Mouse (Mus musculus) cerebellum, adult 2 months (tissue): Measurements from ENCODE around the gene Arhgap1. TPM values are rescaled to one million over a fixed set of nuclear protein-coding genes. Genes with fewer than 3 reads are reported as not detected.

ENCODE experiments used
- DNase-seq, 2 experiments: peaks; one replicate each; pipeline ENCODE4 v3.0.0; 2021
- H3K27ac ChIP-seq: fragments of 200-500 bp; 2 replicates; pipeline ENCODE4 v1.5.1; 2012; ENCODE audit warnings: low read length, control low read depth, inconsistent platforms; ENCODE audit not compliant: insufficient read depth
- H3K27me3 ChIP-seq: fragments of 200-500 bp; 2 replicates; pipeline ENCODE4 v1.6.1; 2012; ENCODE audit warnings: inconsistent platforms, mild to moderate bottlenecking, low read length, moderate library complexity; ENCODE audit not compliant: control insufficient read depth, insufficient read depth
- H3K4me1 ChIP-seq: fragments of 200-500 bp; 2 replicates; pipeline ENCODE4 v1.6.1; 2011; ENCODE audit warnings: low read length; ENCODE audit not compliant: control insufficient read depth, insufficient read depth
- H3K4me3 ChIP-seq: fragments of 200-500 bp; replicated peaks from 2 replicates; pipeline ENCODE3; 2011; ENCODE audit warnings: mild to moderate bottlenecking, low read depth, low read length, control low read depth; ENCODE audit not compliant: insufficient read depth
- CTCF ChIP-seq: fragments of 200-500 bp; IDR thresholded peaks from 2 replicates; pipeline ENCODE4 v1.5.1; 2011; ENCODE audit warnings: low read depth, mild to moderate bottlenecking, control low read depth, low read length, moderate library complexity, borderline replicate concordance; ENCODE audit not compliant: insufficient read depth
- POLR2A ChIP-seq: fragments of 200-500 bp; IDR thresholded peaks from 2 replicates; pipeline ENCODE4 v1.6.1; 2011; ENCODE audit warnings: low read length, control low read depth, borderline replicate concordance; ENCODE audit not compliant: insufficient read depth
- WGBS: fragments of 180-500 bp; shearing (Covaris S2); methylation state at CpG from one replicate; pipeline ENCODE4 v1.1.7; 2018; 5-methylcytosine and 5-hydroxymethylcytosine counted together
- polyA plus RNA-seq: library from polyadenylated mRNA; depleted of rRNA; stranded (reverse); fragments of >200 nt; gene quantifications from 2 replicates; pipeline ENCODE4 v1.2.3, GENCODE M21; 2012

Gene Arhgap1
- polyA plus RNA-seq, 1 experiment = 40.8 TPM

DNA sequence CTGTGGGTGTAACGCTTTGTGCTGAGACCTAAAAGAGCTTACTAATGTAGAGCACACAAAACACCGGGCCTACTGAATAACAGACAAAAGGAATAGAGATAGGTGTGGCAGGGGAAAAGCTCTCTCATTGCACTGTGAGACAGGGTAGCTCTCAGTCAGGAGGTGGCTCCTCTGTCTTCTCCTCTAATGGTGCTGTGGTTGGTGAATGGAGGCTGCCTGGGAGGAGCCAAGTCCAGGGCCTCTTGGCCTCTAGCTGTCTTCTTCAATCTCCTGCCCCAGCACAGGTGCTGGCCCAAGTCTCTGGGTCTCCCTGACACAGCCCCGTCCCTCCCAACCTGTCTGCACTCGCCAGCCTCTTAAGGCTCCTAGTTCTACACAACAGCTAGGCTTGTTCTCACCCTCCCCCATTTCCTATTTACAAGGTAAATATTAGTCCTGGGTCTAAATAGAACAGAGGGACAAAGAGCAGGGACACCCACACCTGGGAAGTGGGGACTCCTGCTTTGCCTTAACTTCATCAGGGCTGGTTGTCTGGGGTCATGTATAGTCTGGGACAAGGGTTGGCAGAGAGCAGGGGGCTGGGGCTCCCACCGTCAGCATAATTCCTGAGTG is 12.8 kb upstream of the Arhgap1 start:
- no peak for DNase-seq
- H3K27me3 ChIP-seq = no peaks in the 10 kb centered on the region
- H3K4me1 ChIP-seq = peaks cover 21% of the 10 kb centered on the region
- TF ChIP-seq POLR2A = no peak
- TF ChIP-seq CTCF = no peak
- H3K4me3 ChIP-seq = no peak overlapping the region
- no peak overlapping the region for H3K27ac ChIP-seq
- WGBS = 87% methylated on average over 5 of the region's 5 CpGs

DNA sequence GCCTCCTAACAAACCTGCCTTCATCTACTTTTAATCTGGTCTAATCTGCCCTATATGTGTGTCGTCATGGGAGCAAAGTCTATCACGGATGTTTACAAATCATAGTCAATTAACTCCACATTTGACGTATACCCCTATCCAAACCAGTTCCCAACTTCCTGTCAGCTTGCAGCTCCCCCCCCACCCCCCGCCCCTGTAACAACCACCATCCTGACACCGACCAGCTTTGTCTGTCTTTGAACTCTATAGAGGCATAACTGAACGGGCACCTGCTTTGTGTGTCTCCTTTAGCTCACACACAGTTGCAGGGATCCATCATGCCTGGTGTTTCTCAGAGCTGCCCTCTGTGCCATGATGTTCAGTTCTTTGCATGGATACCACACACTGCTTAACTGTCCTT is 10.7 kb upstream of the Arhgap1 start:
- Histone ChIP-seq H3K4me1 (peaks cover 21% of the 10 kb centered on the region), H3K4me3 (no peak overlapping the region), H3K27me3 (no peaks in the 10 kb centered on the region), H3K27ac (no peak overlapping the region)
- WGBS = 73% methylated on average over 6 of the region's 6 CpGs
- TF ChIP-seq POLR2A (no peak), CTCF (no peak)
- no peak for DNase-seq

DNA sequence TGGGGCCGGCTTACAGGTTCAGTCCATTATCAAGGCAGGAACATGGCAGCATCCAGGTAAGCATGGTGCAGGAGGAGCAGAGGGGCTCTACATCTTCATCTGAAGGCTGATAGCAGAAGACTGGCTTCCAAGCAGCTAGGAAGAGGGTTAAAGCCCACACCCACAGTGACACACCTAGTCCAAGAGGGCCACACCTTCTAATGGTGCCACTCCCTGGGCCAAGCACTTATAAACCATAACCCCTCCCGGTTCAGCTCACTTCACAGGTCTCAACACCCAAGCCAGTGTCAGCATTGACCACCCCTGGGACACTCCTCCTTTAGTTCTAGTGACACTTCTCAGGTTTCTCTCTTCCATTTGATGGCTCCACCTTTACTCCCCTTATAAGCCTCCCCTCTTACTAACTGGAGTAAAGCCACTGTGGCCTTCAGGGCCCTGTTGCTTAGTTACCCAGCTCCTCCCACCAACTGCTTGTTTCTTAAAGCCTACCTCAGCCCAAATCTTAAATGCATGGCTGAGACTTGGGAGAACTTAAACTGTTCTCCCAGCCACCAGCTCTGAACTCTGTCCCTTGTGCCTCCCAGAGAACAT is 6.7 kb upstream of the Arhgap1 start:
- WGBS = 88% methylated on average over 2 of the region's 2 CpGs
- H3K27ac ChIP-seq = no peak overlapping the region
- no peak overlapping the region for H3K4me3 ChIP-seq
- H3K4me1 ChIP-seq = no peaks in the 10 kb centered on the region
- TF ChIP-seq CTCF (no peak), POLR2A (no peak)
- DNase-seq = no peak
- H3K27me3 ChIP-seq = no peaks in the 10 kb centered on the region

DNA sequence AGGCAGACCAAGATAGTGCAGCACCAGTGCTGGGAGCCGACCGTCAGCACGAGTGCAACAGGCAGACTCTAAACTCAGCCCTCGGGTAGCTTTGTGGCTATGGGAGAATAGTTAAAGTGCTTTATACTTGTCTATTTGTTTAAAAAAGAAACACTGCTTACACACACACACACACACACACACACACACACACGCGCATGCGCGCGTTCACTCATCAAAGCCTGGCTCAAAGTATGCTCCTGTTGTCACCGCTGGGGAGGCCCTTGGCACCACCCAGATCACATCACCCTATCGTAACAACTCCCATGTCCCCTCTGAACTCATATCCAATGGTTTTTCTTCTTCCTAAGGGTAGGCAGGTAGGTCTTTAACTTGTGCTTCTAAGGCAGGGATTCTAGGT is 5.6 kb upstream of the Arhgap1 start:
- 95% methylated on average over 11 of the region's 11 CpGs for WGBS
- no peak for DNase-seq
- H3K27ac ChIP-seq = no peak overlapping the region
- H3K27me3 ChIP-seq = no peaks in the 10 kb centered on the region
- no peaks in the 10 kb centered on the region for H3K4me1 ChIP-seq
- H3K4me3 ChIP-seq = no peak overlapping the region
- TF ChIP-seq CTCF (no peak), POLR2A (no peak)

DNA sequence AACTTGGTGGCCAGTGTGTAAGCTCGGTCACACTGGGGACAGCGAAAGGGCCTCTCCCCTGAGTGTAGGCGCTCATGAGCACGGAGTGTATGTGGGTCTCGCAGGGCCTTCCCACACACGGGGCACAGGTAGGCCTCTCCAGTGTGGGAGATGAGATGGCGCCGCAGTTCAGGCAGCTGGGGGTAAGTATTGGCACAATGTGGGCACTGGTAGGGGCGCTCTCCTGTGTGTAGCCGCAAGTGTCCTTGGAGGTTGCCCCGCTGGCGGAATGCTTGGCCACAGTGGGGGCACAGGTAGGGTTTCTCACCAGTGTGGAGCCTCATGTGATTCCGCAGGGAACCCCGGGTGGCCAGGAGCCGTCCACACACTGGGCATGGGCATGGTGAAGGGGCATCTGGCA is 4.3 kb upstream of the Arhgap1 start:
- WGBS = 95% methylated on average over 15 of the region's 15 CpGs
- Histone ChIP-seq H3K4me1 (no peaks in the 10 kb centered on the region), H3K27ac (no peak overlapping the region), H3K27me3 (no peaks in the 10 kb centered on the region), H3K4me3 (no peak overlapping the region)
- TF ChIP-seq CTCF (no peak), POLR2A (no peak)
- no peak for DNase-seq

DNA sequence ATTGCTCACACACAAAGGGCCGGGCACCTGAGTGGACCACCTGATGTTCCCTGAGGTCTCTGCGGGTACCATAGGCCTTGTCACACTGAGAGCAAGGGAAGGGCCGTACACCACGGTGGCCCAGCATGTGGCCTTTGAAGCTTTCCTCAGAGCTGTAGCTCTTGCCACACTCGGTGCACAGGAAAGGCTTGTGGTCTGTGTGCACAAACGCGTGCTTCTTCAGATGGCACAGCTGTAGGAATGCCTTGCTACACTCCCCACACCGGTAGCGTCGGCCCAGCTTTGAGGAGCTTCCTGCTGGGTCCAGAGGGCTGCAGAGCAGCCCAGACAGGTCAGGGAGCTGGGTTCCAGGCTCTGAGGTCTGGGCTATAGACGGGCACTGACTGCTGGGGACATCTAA is 3.8 kb upstream of the Arhgap1 start:
- no peak for TF ChIP-seq POLR2A
- no peak for TF ChIP-seq CTCF
- DNase-seq = no peak
- WGBS = 90% methylated on average over 11 of the region's 11 CpGs
- H3K4me1 ChIP-seq = no peaks in the 10 kb centered on the region
- no peak overlapping the region for H3K27ac ChIP-seq
- no peak overlapping the region for H3K4me3 ChIP-seq
- H3K27me3 ChIP-seq = no peaks in the 10 kb centered on the region

DNA sequence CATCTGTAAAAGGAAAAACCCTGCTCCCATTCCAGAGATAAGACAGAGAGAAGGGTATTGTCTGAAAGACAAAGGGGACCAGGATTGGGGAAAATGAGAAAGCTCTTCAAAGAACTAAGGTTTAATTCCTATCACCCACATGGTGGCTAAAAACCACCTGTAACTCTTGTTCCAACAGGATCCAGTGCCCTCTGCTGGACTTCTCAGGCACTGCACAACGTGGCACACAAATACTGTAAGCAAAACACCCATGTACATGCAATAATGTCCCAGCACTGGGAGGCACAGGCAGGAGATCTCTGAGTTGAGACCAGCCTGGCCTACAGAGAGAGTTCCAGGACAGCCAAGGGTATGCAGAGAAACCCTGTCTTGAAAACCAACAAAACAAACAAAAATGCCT is 2.9 kb upstream of the Arhgap1 start:
- 16% methylated on average over 1 of the region's 1 CpGs for WGBS
- Histone ChIP-seq H3K27me3 (no peaks in the 10 kb centered on the region), H3K4me1 (no peaks in the 10 kb centered on the region), H3K4me3 (no peak overlapping the region), H3K27ac (no peak overlapping the region)
- peak; percentile 74 for TF ChIP-seq CTCF
- no peak for TF ChIP-seq POLR2A
- DNase-seq = peak; percentile 47 to 55

DNA sequence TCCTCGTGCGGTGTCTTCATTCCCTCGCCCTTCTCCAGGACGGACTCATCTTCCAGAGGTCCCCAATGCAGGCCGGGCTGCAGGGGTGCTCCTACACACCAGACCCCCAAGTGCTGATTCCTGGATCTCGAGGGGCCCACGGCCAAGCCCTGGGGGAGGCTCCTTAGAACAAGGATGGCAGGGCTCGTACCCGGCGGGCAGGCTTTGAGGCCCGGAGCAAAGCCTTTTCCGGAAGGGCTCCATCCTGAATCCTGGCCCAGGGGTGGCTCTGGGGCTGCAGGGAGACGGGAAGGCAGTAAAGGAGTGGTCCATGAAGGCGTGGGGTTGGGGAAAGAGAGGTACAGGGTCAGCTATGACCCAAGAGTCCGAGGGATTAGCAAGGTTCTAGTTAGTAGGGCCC is 508 bp upstream of the Arhgap1 start:
- no peaks in the 10 kb centered on the region for H3K27me3 ChIP-seq
- WGBS = 2% methylated on average over 15 of the region's 15 CpGs
- H3K4me3 ChIP-seq = peak overlapping the region; percentile 85
- no peak for TF ChIP-seq POLR2A
- no peak for TF ChIP-seq CTCF
- H3K27ac ChIP-seq = no peak overlapping the region
- H3K4me1 ChIP-seq = 0 out of 2 replicates have a peak, but pooled peaks cover 5% of the 10 kb centered on the region
- peak in 1 of 2 experiments; percentile 24 for DNase-seq
